Mouse (Mus musculus) left cerebral cortex, postnatal 25 days (tissue): ENCODE measurements at regions not wholly inside any gene's neighbourhood (a gene's known extent, or its start where the extent isn't known, plus 50 kb on each side); places are given as distances from the start of the nearest gene placed in this dataset.
"Not testable (repeated sequence)": the region's sequence is repeated elsewhere in the genome, so short reads cannot be mapped to it uniquely, and the experiment has no call there.

Experiments used
- DNase-seq, 2 experiments: peaks; one replicate each; pipeline ENCODE4 v3.0.0; 2022; ENCODE audit warnings: low spot score in 2 of 2, mixed read lengths in 1 of 2
- intact Hi-C: fragments of 180-260 bp; cut with DNase I; formaldehyde crosslinking; loops from one replicate; pipeline ENCODE4 v1.15.1; 2025

- intact Hi-C loops = loop anchor here (5.0 kb wide), 1 partner anchor 1643 kb away; no protein-coding TSS in a partner anchor
- peak; percentile 23 to 46 for DNase-seq
Observed at GRCm38 (mm10) chr17:81319605-81320004, 122.0 kb upstream of the Gm11096 start.

- no peak for DNase-seq
- intact Hi-C loops = no loop called here
Observed at GRCm38 (mm10) chr17:81316655-81317054, 124.9 kb upstream of the Gm11096 start.

GRCm38 (mm10) chr17:81305880-81306279 is 135.7 kb upstream of the Gm11096 start:
- intact Hi-C loops = no loop called here
- no peak for DNase-seq

GRCm38 (mm10) chr17:81304574-81304973 is 137.0 kb upstream of the Gm11096 start:
- DNase-seq = no peak
- intact Hi-C loops = no loop called here

GRCm38 (mm10) chr17:81302490-81302889 is 139.1 kb upstream of the Gm11096 start:
- no peak for DNase-seq
- intact Hi-C loops = no loop called here

- intact Hi-C loops = no loop called here
- DNase-seq = no peak
Observed at GRCm38 (mm10) chr17:81291829-81292228, 149.7 kb upstream of the Gm11096 start.

- intact Hi-C loops = no loop called here
- DNase-seq = no peak
Observed at GRCm38 (mm10) chr17:81282543-81282942, 159.0 kb upstream of the Gm11096 start.

- no peak for DNase-seq
- intact Hi-C loops = no loop called here
Observed at GRCm38 (mm10) chr17:81270235-81270634, 171.3 kb upstream of the Gm11096 start.

- intact Hi-C loops = no loop called here
- no peak for DNase-seq
Observed at GRCm38 (mm10) chr17:81261957-81262356, 179.6 kb upstream of the Gm11096 start.

- intact Hi-C loops = no loop called here
Observed at GRCm38 (mm10) chr17:81260036-81260435, 181.5 kb upstream of the Gm11096 start.

GRCm38 (mm10) chr17:81256106-81256505 is 185.5 kb upstream of the Gm11096 start:
- intact Hi-C loops = no loop called here
- DNase-seq = no peak

More at GRCm38 (mm10) chr17:81260036-81260435, 181.5 kb upstream of the Gm11096 start:
- DNase-seq = no peak

- DNase-seq = no peak
- intact Hi-C loops = no loop called here
Observed at GRCm38 (mm10) chr17:81250748-81251147, 185.9 kb upstream of the Thumpd2 start.

- intact Hi-C loops = no loop called here
- DNase-seq = no peak
Observed at GRCm38 (mm10) chr17:81246156-81246555, 181.3 kb upstream of the Thumpd2 start.

- intact Hi-C loops, DNase-seq: not testable (repeated sequence)
Observed at GRCm38 (mm10) chr17:81231771-81232170, 166.9 kb upstream of the Thumpd2 start.

GRCm38 (mm10) chr17:81225281-81225680 is 160.4 kb upstream of the Thumpd2 start:
- DNase-seq = no peak
- intact Hi-C loops = no loop called here

- no peak for DNase-seq
Observed at GRCm38 (mm10) chr17:81221436-81221835, 156.6 kb upstream of the Thumpd2 start.

GRCm38 (mm10) chr17:81214844-81215243 is 150.0 kb upstream of the Thumpd2 start:
- DNase-seq = peak; percentile 26 to 70
- intact Hi-C loops = no loop called here

More at GRCm38 (mm10) chr17:81221436-81221835, 156.6 kb upstream of the Thumpd2 start:
- intact Hi-C loops = no loop called here

- no peak for DNase-seq
- intact Hi-C loops = no loop called here
Observed at GRCm38 (mm10) chr17:81212043-81212442, 147.2 kb upstream of the Thumpd2 start.

GRCm38 (mm10) chr17:81210389-81210788 is 145.5 kb upstream of the Thumpd2 start:
- DNase-seq = no peak
- intact Hi-C loops = no loop called here

GRCm38 (mm10) chr17:81209323-81209722 is 144.4 kb upstream of the Thumpd2 start:
- no peak for DNase-seq
- intact Hi-C loops = no loop called here

- intact Hi-C loops = no loop called here
- no peak for DNase-seq
Observed at GRCm38 (mm10) chr17:81201052-81201451, 136.2 kb upstream of the Thumpd2 start.

GRCm38 (mm10) chr17:81194006-81194405 is 129.1 kb upstream of the Thumpd2 start:
- intact Hi-C loops = loop anchor here (5.0 to 10.0 kb wide), 5 partner anchors 221 to 1808 kb away; no protein-coding TSS in a partner anchor
- DNase-seq = peak; percentile 13 to 17
